ENCODE assay signal across 15 mouse cellular contexts in the genomic region with DNA sequence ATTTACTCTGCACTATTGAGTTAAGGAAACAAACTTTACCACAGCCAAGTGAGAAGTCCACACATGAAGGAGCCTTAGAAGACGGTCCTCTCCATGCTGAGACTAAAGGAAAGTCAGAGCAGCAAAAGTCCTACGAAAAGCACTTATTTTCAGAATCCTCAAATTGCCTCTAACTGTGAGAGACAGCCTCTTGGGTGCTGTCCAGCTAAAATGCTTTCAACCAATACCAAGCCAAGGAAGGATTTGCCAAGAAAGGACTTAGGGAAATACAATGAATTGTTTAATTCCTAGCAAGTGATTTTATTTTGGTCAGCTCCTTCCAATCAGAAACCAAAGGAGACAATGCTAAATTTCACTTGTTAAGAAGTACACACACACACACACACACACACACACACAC. TPM values are rescaled to one million over a fixed set of nuclear protein-coding genes. Genes with fewer than 3 reads are reported as not detected.
DNase-seq lines count a peak whose midpoint lies in the region; ATAC-seq and TF ChIP-seq lines count a peak whose summit lies in the region.
"Had no signal": no experiment of that assay in that cellular context is flagged by ENCODE, and none has a peak within 500 bp of the region (broad histone marks: within the 10 kb centered on the region; RNA-seq: fewer than 3 reads in every experiment).

Gene Slco1a4, minus strand, starts transcription at position 115 of the 400 bp plus-strand sequence.

- no peak within 1 kb of the TSS for H3K27ac ChIP-seq in kidney, adult 2 months (ENCODE audit: insufficient read depth, low read depth, low read length)
- H3K27ac ChIP-seq in lung, postnatal 0 days (ENCODE audit: low read length), result no peak within 1 kb of the TSS
- H3K27ac ChIP-seq: heart, adult 2 months; liver, embryonic 13.5 days had no signal

- no peak for TF ChIP-seq POLR2A in kidney, adult 2 months (IDR thresholded peaks at IDR 0.05; ENCODE audit: low read depth, low read length)

- no peaks in the 10 kb centered on the region; the same call in 1 of the 2 replicates for H3K4me1 ChIP-seq in kidney, adult 2 months (ENCODE audit: control insufficient read depth, insufficient read depth, low read length)
- no peaks in the 10 kb centered on the region for H3K4me1 ChIP-seq in lung, postnatal 0 days (ENCODE audit: insufficient read depth, low read depth, low read length)
- H3K4me1 ChIP-seq: liver, embryonic 13.5 days had no signal

- no peaks in the 10 kb centered on the region for H3K27me3 ChIP-seq in kidney, adult 2 months (replicated peaks; ENCODE audit: control insufficient read depth, insufficient read depth, low read length)
- H3K27me3 ChIP-seq in lung, postnatal 0 days (replicated peaks; ENCODE audit: insufficient read depth, low read length), result no peaks in the 10 kb centered on the region
- H3K27me3 ChIP-seq: liver, embryonic 13.5 days had no signal

- intact Hi-C loops in left cerebral cortex, postnatal 14 days (cut with DNase I), result no loop called here

- H3K4me2 ChIP-seq in lung, postnatal 0 days (replicated peaks; ENCODE audit: low read depth, low read length), result no peak within 1 kb of the TSS
- H3K4me2 ChIP-seq: liver, embryonic 13.5 days had no signal

- no peak for TF ChIP-seq CTCF in kidney, adult 2 months (conservative IDR thresholded peaks at IDR 0.05; ENCODE audit: insufficient read depth, insufficient read length, low read depth, low read length)
- no peak for TF ChIP-seq CTCF in lung, postnatal 0 days (IDR thresholded peaks at IDR 0.05)

- H3K36me3 ChIP-seq in kidney, adult 2 months (ENCODE audit: control insufficient read depth, insufficient read depth, low read length), result no peaks in the 10 kb centered on the region
- H3K36me3 ChIP-seq in lung, postnatal 0 days (ENCODE audit: insufficient read depth, low read length), result no peaks in the 10 kb centered on the region
- H3K36me3 ChIP-seq: liver, embryonic 13.5 days had no signal

- H3K9ac ChIP-seq in lung, postnatal 0 days (replicated peaks; ENCODE audit: low read depth), result no peak within 1 kb of the TSS
- H3K9ac ChIP-seq: liver, embryonic 13.5 days had no signal

- WGBS in kidney, adult 2 months, result 57% methylated on average over 2 of the region's 2 CpGs
- whole genome bisulfite sequencing in lung, postnatal 0 days, result 31% methylated on average over 2 of the region's 2 CpGs

- no peak for TF ChIP-seq EP300 in lung, postnatal 0 days (IDR thresholded peaks at IDR 0.05)

- no peak for DNase-seq in adrenal gland, postnatal 14 days
- no peak for DNase-seq in adrenal gland, postnatal 25 days
- peak; percentile 54 for DNase-seq in kidney, adult 2 months
- no peak for DNase-seq in kidney, postnatal 14 days
- peak; percentile 32 for DNase-seq in lung, postnatal 0 days (ENCODE audit: low spot score)
- no peak for DNase-seq in lung, adult 18-20 months
- no peak for DNase-seq in left cerebral cortex, postnatal 14 days (ENCODE audit: low spot score in 2 of 2)
- no peak for DNase-seq in adipocyte (ENCODE audit: low spot score)
- DNase-seq: heart, adult 2 months; kidney, adult 8-10 months; liver, embryonic 13.5 days; spleen, adult 18-20 months; thymus, adult 18-20 months had no signal

- no peaks in the 10 kb centered on the region for H3K9me3 ChIP-seq in lung, postnatal 0 days (ENCODE audit: low read length)
- H3K9me3 ChIP-seq: liver, embryonic 13.5 days had no signal

- ATAC-seq in lung, postnatal 0 days, result no peak

- H3K4me3 ChIP-seq in kidney, adult 2 months (ENCODE audit: insufficient read depth, low read depth, low read length), result no peak within 1 kb of the TSS
- H3K4me3 ChIP-seq in lung, postnatal 0 days (ENCODE audit: low read depth, low read length), result no peak within 1 kb of the TSS
- H3K4me3 ChIP-seq: heart, adult 2 months; liver, embryonic 13.5 days had no signal

RNA-seq across cellular contexts. Expression of gene Slco1a4, which starts in this region (rescaled TPM):
- 1.3 and 13.3 TPM in 2 replicates for total RNA-seq in adrenal gland, postnatal 14 days (2021)
- total RNA-seq in adrenal gland, postnatal 25 days (2021), result 0.58 and 1.4 TPM in 2 replicates
- polyA plus RNA-seq in kidney, adult 2 months (2012; rRNA removed), result 0.50 and 0.70 TPM in 2 replicates
- 0.08 and 0.13 TPM in 2 replicates for polyA plus RNA-seq in lung, postnatal 0 days (2015; fragmentation: Nextera tagmentation; extraction: Ambion mirVana)
- 10 to 100 TPM; 30.7 to 32.4 TPM for total RNA-seq in left cerebral cortex, postnatal 14 days (2021)
- total RNA-seq: common myeloid progenitor, adult 5-6 weeks; hematopoietic stem cell, adult 5-6 weeks had no signal
- polyA plus RNA-seq: liver, embryonic 13.5 days had no signal

Comparison
In these comparisons a context has a peak if more than half of its experiments do, and no peak if none do; other contexts are left out.
1. Peak in DNase-seq in kidney, adult 2 months; RNA of the gene not detected or under 1 TPM.
2. Peak in DNase-seq in lung, postnatal 0 days; RNA of the gene not detected or under 1 TPM.